Mouse (Mus musculus) C2C12 (cell line): ENCODE data around the gene Fcgrt.

Experiments used
- CEBPB ChIP-seq: IDR thresholded peaks from one replicate; pipeline ENCODE4 v1.6.1; 2011; ENCODE audit warnings: low read depth, mild to moderate bottlenecking, control low read depth, moderate library complexity
- CTCF ChIP-seq: IDR thresholded peaks from one replicate; pipeline ENCODE4 v1.5.1; 2011; ENCODE audit not compliant: control insufficient read depth, insufficient read depth, insufficient read length
- FOSL1 ChIP-seq: IDR thresholded peaks from one replicate; pipeline ENCODE4 v1.8.0; 2011; ENCODE audit warnings: mild to moderate bottlenecking, low read length; ENCODE audit not compliant: poor library complexity, insufficient read depth, severe bottlenecking
- MAX ChIP-seq: IDR thresholded peaks from one replicate; pipeline ENCODE4 v1.6.1; 2011; ENCODE audit warnings: mild to moderate bottlenecking, control low read depth
- MYOD1 ChIP-seq: IDR thresholded peaks from one replicate; pipeline ENCODE4 v1.6.1; 2011; ENCODE audit warnings: low read depth; ENCODE audit not compliant: control insufficient read depth, insufficient read length
- MYOG ChIP-seq: IDR thresholded peaks from one replicate; pipeline ENCODE4 v1.6.1; 2011; ENCODE audit not compliant: control insufficient read depth, insufficient read length; ENCODE audit errors: extremely low read depth
- USF1 ChIP-seq: IDR thresholded peaks from one replicate; pipeline ENCODE4 v1.6.1; 2011; ENCODE audit warnings: low read depth, mild to moderate bottlenecking, control low read depth, moderate library complexity

DNA sequence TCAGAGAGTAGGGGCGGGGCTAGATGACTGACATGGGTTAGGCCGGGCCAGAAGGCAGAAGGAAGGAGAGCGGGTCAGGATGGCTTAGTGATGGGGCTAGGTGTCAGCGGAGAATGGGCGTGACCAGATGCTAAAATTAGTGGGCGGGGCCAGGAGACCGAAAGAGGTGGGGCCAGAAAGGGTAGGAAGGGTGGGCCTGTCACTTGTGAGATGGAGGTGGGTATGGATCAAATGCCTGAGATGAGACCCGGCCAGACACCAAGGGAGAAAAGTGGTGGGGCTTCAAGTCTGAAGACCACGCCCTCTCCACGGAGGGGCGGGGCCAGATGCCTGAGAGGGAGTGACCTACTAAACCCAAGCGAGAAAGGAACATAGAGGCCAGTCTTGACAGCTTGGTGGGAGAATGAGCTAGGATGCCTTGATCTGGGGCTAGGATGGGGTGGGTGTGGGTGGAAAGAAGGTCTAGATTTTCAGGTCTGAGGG, 30.9 kb upstream of the Fcgrt start:
- TF ChIP-seq CTCF (no peak), USF1 (no peak), FOSL1 (no peak), MYOD1 (no peak), MAX (no peak), CEBPB (no peak), MYOG (no peak)
